Mouse (Mus musculus) liver, adult 2 months (tissue): Measurements from ENCODE around the gene Rab25. TPM values are rescaled to one million over a fixed set of nuclear protein-coding genes. Genes with fewer than 3 reads are reported as not detected.
A peak's percentile ranks its signal among the peaks of the same experiment; 100 is the strongest.

ENCODE experiments used
- DNase-seq: peaks from one replicate; pipeline ENCODE4 v3.0.0-alpha.2; 2011; ENCODE audit warnings: low read depth, low spot score; ENCODE audit errors: extremely low read depth
- H3K27ac ChIP-seq: fragments of 200-500 bp; replicated peaks from 2 replicates; pipeline ENCODE4 v1.5.1; 2012; ENCODE audit warnings: low read depth, mild to moderate bottlenecking, control low read depth, inconsistent platforms, low read length; ENCODE audit not compliant: insufficient read depth
- H3K27me3 ChIP-seq: fragments of 200-500 bp; 2 replicates; pipeline ENCODE4 v1.6.1; 2012; ENCODE audit warnings: mild to moderate bottlenecking, moderate library complexity, low read length, inconsistent platforms; ENCODE audit not compliant: control insufficient read depth, insufficient read depth
- H3K36me3 ChIP-seq: fragments of 200-500 bp; 2 replicates; pipeline ENCODE4 v1.6.1; 2012; ENCODE audit warnings: low read length, inconsistent platforms; ENCODE audit not compliant: control insufficient read depth, insufficient read depth
- H3K4me1 ChIP-seq: fragments of 200-500 bp; 2 replicates; pipeline ENCODE4 v1.6.1; 2011; ENCODE audit warnings: low read length; ENCODE audit not compliant: control insufficient read depth, insufficient read depth
- H3K4me3 ChIP-seq: fragments of 200-500 bp; 2 replicates; pipeline ENCODE4 v1.5.1; 2011; ENCODE audit warnings: low read depth, mild to moderate bottlenecking, control low read depth, low read length, moderate library complexity; ENCODE audit not compliant: insufficient read depth
- H3K79me2 ChIP-seq: fragments of 200-500 bp; 2 replicates; pipeline ENCODE4 v1.6.1; 2012; ENCODE audit warnings: inconsistent platforms, mild to moderate bottlenecking, low read length, moderate library complexity; ENCODE audit not compliant: control insufficient read depth, insufficient read depth
- H3K9ac ChIP-seq: fragments of 200-500 bp; 2 replicates; pipeline ENCODE4 v1.6.1; 2012; ENCODE audit warnings: low read depth, mild to moderate bottlenecking, control low read depth, inconsistent platforms, low read length
- CTCF ChIP-seq: fragments of 200-500 bp; IDR thresholded peaks from 2 replicates; pipeline ENCODE4 v1.5.1; 2011; ENCODE audit warnings: low read depth, low read length, control low read depth
- POLR2A ChIP-seq: fragments of 200-500 bp; IDR thresholded peaks from 2 replicates; pipeline ENCODE4 v1.6.1; 2011; ENCODE audit warnings: low read length, control low read depth; ENCODE audit not compliant: insufficient read depth; ENCODE audit errors: extremely low read depth
- WGBS: fragments of 180-500 bp; shearing (Covaris S2); methylation state at CpG from one replicate; pipeline ENCODE4 v1.1.7; 2018; 5-methylcytosine and 5-hydroxymethylcytosine counted together
- polyA plus RNA-seq: library from polyadenylated mRNA; depleted of rRNA; stranded (reverse); fragments of >200 nt; gene quantifications from 2 replicates; pipeline ENCODE4 v1.2.3, GENCODE M21; 2012
- total RNA-seq: library from RNA; depleted of rRNA; stranded (reverse); fragments of >200 nt; gene quantifications from 2 replicates; pipeline ENCODE4 v1.2.3, GENCODE M21; 2014

The Rab25 gene
- total and polyA plus RNA-seq, 2 experiments = 0.18 to 0.32 TPM

DNA sequence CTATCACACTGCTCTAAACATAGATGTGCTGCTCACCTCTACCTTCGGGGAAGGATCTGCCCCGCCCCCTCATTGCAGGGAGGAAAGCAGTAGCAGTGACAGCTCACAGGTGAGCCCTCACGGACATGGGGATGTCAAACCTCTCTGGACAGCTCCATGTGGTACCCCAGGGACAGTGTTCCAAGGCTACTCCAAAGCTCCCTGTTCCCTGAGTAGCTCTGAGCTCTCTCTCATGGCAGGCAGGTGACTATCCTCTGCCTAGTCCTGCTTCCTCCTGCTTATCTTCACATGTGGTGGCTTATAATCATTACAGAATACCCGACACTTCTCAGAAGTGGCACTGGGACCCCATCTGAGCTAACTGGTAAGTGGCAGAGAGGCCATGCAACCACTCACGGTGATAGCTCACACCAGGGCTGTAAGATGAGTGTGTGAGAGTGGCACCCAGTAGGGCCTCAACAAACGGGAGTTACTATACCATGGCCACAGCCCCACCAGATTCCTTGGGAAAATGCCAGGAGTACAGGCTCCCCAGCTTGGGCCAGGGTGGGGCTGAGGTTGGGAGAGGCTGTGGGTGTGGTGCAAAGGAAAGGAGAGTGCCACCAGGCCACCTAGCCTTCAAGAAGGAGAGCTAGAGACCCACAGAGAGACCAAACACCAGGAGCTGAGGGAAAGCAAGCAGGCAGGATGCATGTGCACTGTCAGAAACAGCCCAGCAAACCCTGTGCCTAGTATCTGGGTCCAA lies 1.3 kb downstream of the Rab25 start:
- Histone ChIP-seq H3K4me1 (peaks cover 4% of the 10 kb centered on the region), H3K79me2 (no peaks in the 10 kb centered on the region), H3K36me3 (no peaks in the 10 kb centered on the region), H3K4me3 (no peak overlapping the region), H3K9ac (no peak overlapping the region), H3K27ac (no peak overlapping the region), H3K27me3 (no peaks in the 10 kb centered on the region)
- no peak for DNase-seq
- 84% methylated on average over 6 of the region's 6 CpGs for WGBS
- TF ChIP-seq POLR2A (no peak), CTCF (no peak)

- 84% methylated on average over 20 of the region's 20 CpGs for WGBS
- H3K27ac ChIP-seq = no peak overlapping the region
- H3K27me3 ChIP-seq = no peaks in the 10 kb centered on the region
- no peak overlapping the region for H3K9ac ChIP-seq
- no peak overlapping the region for H3K4me3 ChIP-seq
- DNase-seq = no peak
- no peaks in the 10 kb centered on the region for H3K4me1 ChIP-seq
- no peaks in the 10 kb centered on the region for H3K79me2 ChIP-seq
- TF ChIP-seq CTCF = no peak
- no peak for TF ChIP-seq POLR2A
- no peaks in the 10 kb centered on the region for H3K36me3 ChIP-seq
Observed at GRCm38 (mm10) chr3:88544955-88545591, 3.0 kb downstream of the Rab25 start.

- DNase-seq = peak; percentile 61
- Histone ChIP-seq H3K4me1 (no peaks in the 10 kb centered on the region), H3K36me3 (no peaks in the 10 kb centered on the region), H3K27me3 (no peaks in the 10 kb centered on the region), H3K4me3 (no peak overlapping the region), H3K9ac (no peak overlapping the region), H3K27ac (no peak overlapping the region), H3K79me2 (no peaks in the 10 kb centered on the region)
- 47% methylated on average over 5 of the region's 5 CpGs for WGBS
- no peak for TF ChIP-seq POLR2A
- TF ChIP-seq CTCF = peak; percentile 64
Observed at GRCm38 (mm10) chr3:88544514-88544913, 3.6 kb downstream of the Rab25 start.

DNA sequence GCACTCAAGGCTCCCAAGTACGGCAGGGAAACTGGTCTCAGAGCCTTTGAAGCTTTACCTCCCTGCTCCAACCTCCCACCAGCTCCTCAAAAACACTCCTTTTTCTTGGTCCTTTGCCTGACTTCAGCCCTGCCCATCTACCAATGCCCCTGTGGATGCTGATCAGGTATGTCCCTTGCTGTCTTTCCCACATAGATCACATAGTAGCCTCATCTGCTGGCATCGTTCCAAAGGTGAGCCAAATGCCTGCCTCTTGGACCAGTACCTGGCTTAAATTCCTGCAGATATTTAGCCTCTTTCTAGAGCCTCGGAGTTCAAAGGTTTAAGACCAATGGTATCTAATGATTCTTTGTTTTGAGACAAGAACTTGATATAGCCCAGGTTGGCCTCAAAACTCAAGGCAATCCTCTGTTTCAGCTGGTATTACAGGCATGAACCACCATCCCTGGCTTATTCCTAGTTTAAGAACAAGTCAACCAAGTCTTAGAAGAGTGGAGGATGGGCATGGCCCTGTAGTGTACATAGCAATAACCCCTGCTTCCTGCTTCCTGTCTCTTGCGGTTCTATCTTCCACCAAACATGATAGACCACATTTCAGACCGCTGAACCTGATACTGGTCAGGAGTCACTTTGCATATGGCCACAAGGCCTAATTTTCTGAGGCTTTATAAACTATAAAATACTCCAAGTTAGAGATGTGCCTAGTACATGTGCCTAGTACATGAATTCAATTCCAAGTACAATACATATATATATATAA lies 4.3 kb downstream of the Rab25 start:
- WGBS = 74% methylated on average over 5 of the region's 5 CpGs
- DNase-seq = no peak

DNA sequence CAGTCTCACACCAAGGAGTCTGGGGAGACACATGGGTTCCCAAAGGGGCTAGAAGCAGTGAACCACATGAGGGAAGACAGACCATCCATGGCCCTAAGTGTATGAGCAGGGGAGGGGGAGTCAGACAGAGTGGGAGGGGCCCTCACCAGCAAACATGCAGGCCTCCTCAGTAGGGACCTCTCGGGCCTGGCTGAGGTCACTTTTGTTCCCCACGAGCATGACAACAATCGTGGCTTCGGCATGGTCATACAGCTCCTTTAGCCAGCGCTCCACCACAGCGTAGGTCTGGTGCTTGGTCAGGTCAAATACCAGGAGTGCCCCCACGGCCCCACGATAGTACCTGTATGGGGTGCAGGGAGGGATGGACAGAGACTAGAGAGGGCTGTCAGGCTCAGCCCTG lies 4.9 kb downstream of the Rab25 start:
- Histone ChIP-seq H3K27me3 (no peaks in the 10 kb centered on the region), H3K4me1 (no peaks in the 10 kb centered on the region), H3K4me3 (no peak overlapping the region), H3K9ac (no peak overlapping the region), H3K27ac (no peak overlapping the region), H3K79me2 (no peaks in the 10 kb centered on the region), H3K36me3 (no peaks in the 10 kb centered on the region)
- no peak for DNase-seq
- TF ChIP-seq POLR2A = no peak
- no peak for TF ChIP-seq CTCF
- 92% methylated on average over 8 of the region's 8 CpGs for WGBS

More for the DNA sequence above, 4.3 kb downstream of the Rab25 start:
- Histone ChIP-seq H3K4me1 (no peaks in the 10 kb centered on the region), H3K27me3 (no peaks in the 10 kb centered on the region), H3K79me2 (no peaks in the 10 kb centered on the region), H3K36me3 (no peaks in the 10 kb centered on the region), H3K4me3 (no peak overlapping the region), H3K9ac (no peak overlapping the region), H3K27ac (no peak overlapping the region)
- no peak for TF ChIP-seq CTCF
- TF ChIP-seq POLR2A = no peak

- H3K9ac ChIP-seq = no peak overlapping the region
- no peak for DNase-seq
- H3K36me3 ChIP-seq = no peaks in the 10 kb centered on the region
- 91% methylated on average over 4 of the region's 4 CpGs for WGBS
- H3K4me1 ChIP-seq = no peaks in the 10 kb centered on the region
- no peak overlapping the region for H3K27ac ChIP-seq
- H3K27me3 ChIP-seq = no peaks in the 10 kb centered on the region
- H3K4me3 ChIP-seq = no peak overlapping the region
- no peaks in the 10 kb centered on the region for H3K79me2 ChIP-seq
- no peak for TF ChIP-seq POLR2A
- TF ChIP-seq CTCF = no peak
Observed at GRCm38 (mm10) chr3:88542486-88542885, 5.6 kb downstream of the Rab25 start.
